Mouse (Mus musculus) kidney, adult 2 months (tissue): ENCODE results near the gene Pde8b. TPM values are rescaled to one million over a fixed set of nuclear protein-coding genes. Genes with fewer than 3 reads are reported as not detected.

Experiments used
- DNase-seq: peaks from one replicate; pipeline ENCODE4 v3.0.0; 2021
- H3K27ac ChIP-seq: fragments of 200-500 bp; 2 replicates; pipeline ENCODE4 v1.5.1; 2012; ENCODE audit warnings: low read depth, low read length, control low read depth, inconsistent platforms; ENCODE audit not compliant: insufficient read depth
- H3K27me3 ChIP-seq: fragments of 200-500 bp; replicated peaks from 2 replicates; pipeline ENCODE4 v1.6.1; 2012; ENCODE audit warnings: mild to moderate bottlenecking, moderate library complexity, low read length, inconsistent platforms; ENCODE audit not compliant: control insufficient read depth, insufficient read depth
- H3K36me3 ChIP-seq: fragments of 200-500 bp; 2 replicates; pipeline ENCODE4 v1.6.1; 2012; ENCODE audit warnings: mild to moderate bottlenecking, moderate library complexity, low read length, inconsistent platforms; ENCODE audit not compliant: control insufficient read depth, insufficient read depth
- H3K4me1 ChIP-seq: fragments of 200-500 bp; 2 replicates; pipeline ENCODE4 v1.6.1; 2011; ENCODE audit warnings: low read length; ENCODE audit not compliant: control insufficient read depth, insufficient read depth
- H3K4me3 ChIP-seq: fragments of 200-500 bp; 2 replicates; pipeline ENCODE4 v1.5.1; 2011; ENCODE audit warnings: mild to moderate bottlenecking, low read depth, low read length, control low read depth; ENCODE audit not compliant: insufficient read depth
- CTCF ChIP-seq: fragments of 200-500 bp; conservative IDR thresholded peaks from 2 replicates; pipeline ENCODE4 v1.5.1; 2011; ENCODE audit warnings: low read depth, mild to moderate bottlenecking, control low read depth, low read length, moderate library complexity, mixed read lengths; ENCODE audit not compliant: insufficient read depth, insufficient read length
- POLR2A ChIP-seq: fragments of 200-500 bp; IDR thresholded peaks from one replicate; pipeline ENCODE4 v1.6.1; 2011; ENCODE audit warnings: low read depth, low read length, control low read depth
- WGBS: fragments of 180-500 bp; shearing (Covaris S2); methylation state at CpG from one replicate; pipeline ENCODE4 v1.1.7; 2018; 5-methylcytosine and 5-hydroxymethylcytosine counted together
- polyA plus RNA-seq: library from polyadenylated mRNA; depleted of rRNA; stranded (reverse); fragments of >200 nt; gene quantifications from 2 replicates; pipeline ENCODE4 v1.2.3, GENCODE M21; 2012

Pde8b gene
- polyA plus RNA-seq, 1 experiment = 10.1 TPM

- TF ChIP-seq CTCF (no peak), POLR2A (no peak)
- Histone ChIP-seq H3K36me3 (no peaks in the 10 kb centered on the region), H3K27ac (no peak overlapping the region), H3K27me3 (no peaks in the 10 kb centered on the region), H3K4me3 (no peak overlapping the region), H3K4me1 (no peaks in the 10 kb centered on the region)
- WGBS = 38% methylated on average over 5 of the region's 5 CpGs
- DNase-seq = no peak
Observed at GRCm38 (mm10) chr13:95176399-95176798, 73.7 kb downstream of the Pde8b start.

GRCm38 (mm10) chr13:95174253-95174652 lies 75.9 kb downstream of the Pde8b start:
- no peak for DNase-seq
- H3K36me3 ChIP-seq = no peaks in the 10 kb centered on the region
- H3K27ac ChIP-seq = no peak overlapping the region
- TF ChIP-seq POLR2A (no peak), CTCF (no peak)
- H3K27me3 ChIP-seq = no peaks in the 10 kb centered on the region
- H3K4me3 ChIP-seq = no peak overlapping the region
- WGBS = 69% methylated on average over 6 of the region's 6 CpGs
- H3K4me1 ChIP-seq = no peaks in the 10 kb centered on the region

- H3K27ac ChIP-seq = no peak overlapping the region
- WGBS = 93% methylated on average over 4 of the region's 4 CpGs
Observed at GRCm38 (mm10) chr13:95172346-95172745, 77.8 kb downstream of the Pde8b start.

GRCm38 (mm10) chr13:95160211-95160610 lies 89.9 kb downstream of the Pde8b start:
- WGBS = 89% methylated on average over 3 of the region's 3 CpGs
- TF ChIP-seq CTCF = no peak
- TF ChIP-seq POLR2A = no peak

More at GRCm38 (mm10) chr13:95172346-95172745, 77.8 kb downstream of the Pde8b start:
- DNase-seq = no peak
- Histone ChIP-seq H3K4me3 (no peak overlapping the region), H3K4me1 (no peaks in the 10 kb centered on the region), H3K27me3 (no peaks in the 10 kb centered on the region), H3K36me3 (no peaks in the 10 kb centered on the region)
- TF ChIP-seq POLR2A (no peak), CTCF (no peak)

GRCm38 (mm10) chr13:95158986-95159385 lies 91.2 kb downstream of the Pde8b start:
- no peaks in the 10 kb centered on the region for H3K27me3 ChIP-seq
- H3K27ac ChIP-seq = no peak overlapping the region
- H3K36me3 ChIP-seq = no peaks in the 10 kb centered on the region
- no peaks in the 10 kb centered on the region for H3K4me1 ChIP-seq
- 88% methylated on average over 7 of the region's 7 CpGs for WGBS
- no peak for DNase-seq
- H3K4me3 ChIP-seq = no peak overlapping the region
- TF ChIP-seq POLR2A = no peak
- no peak for TF ChIP-seq CTCF

More at GRCm38 (mm10) chr13:95160211-95160610, 89.9 kb downstream of the Pde8b start:
- DNase-seq = no peak
- H3K27ac ChIP-seq = no peak overlapping the region
- no peaks in the 10 kb centered on the region for H3K27me3 ChIP-seq
- no peaks in the 10 kb centered on the region for H3K36me3 ChIP-seq
- H3K4me1 ChIP-seq = no peaks in the 10 kb centered on the region
- H3K4me3 ChIP-seq = no peak overlapping the region

GRCm38 (mm10) chr13:95144746-95145145 lies 105.4 kb downstream of the Pde8b start:
- Histone ChIP-seq H3K27me3 (no peaks in the 10 kb centered on the region), H3K27ac (no peak overlapping the region), H3K36me3 (no peaks in the 10 kb centered on the region), H3K4me3 (no peak overlapping the region), H3K4me1 (no peaks in the 10 kb centered on the region)
- DNase-seq = no peak
- no peak for TF ChIP-seq CTCF
- no peak for TF ChIP-seq POLR2A

GRCm38 (mm10) chr13:95140460-95141079 lies 109.6 kb downstream of the Pde8b start:
- no peak for DNase-seq
- no peaks in the 10 kb centered on the region for H3K4me1 ChIP-seq
- WGBS = 71% methylated on average over 4 of the region's 4 CpGs
- no peak overlapping the region for H3K4me3 ChIP-seq
- no peak overlapping the region for H3K27ac ChIP-seq
- H3K36me3 ChIP-seq = no peaks in the 10 kb centered on the region
- H3K27me3 ChIP-seq = no peaks in the 10 kb centered on the region
- TF ChIP-seq CTCF = no peak
- TF ChIP-seq POLR2A = no peak
